19 mouse cellular contexts compared by ENCODE assay signal in the genomic region with DNA sequence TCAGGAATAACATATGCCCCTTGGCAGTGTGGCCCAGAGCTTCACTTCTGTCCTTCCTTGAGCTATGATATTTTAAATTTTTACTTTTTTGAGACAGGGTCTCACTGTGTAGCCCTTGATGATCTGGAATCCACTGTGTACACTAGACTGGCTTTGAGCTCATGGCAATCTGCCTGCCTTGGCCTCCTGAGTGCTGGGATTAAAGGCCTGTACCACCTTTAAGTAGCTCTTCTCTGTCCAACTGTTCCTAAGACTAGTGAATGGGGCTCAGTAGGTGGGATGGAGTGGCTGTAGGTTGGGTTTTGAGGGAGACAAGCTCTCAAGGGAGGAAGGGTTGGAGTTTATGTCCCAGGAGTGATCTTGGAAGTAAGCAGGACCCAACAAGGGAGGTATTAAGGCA. TPM values are rescaled to one million over a fixed set of nuclear protein-coding genes. Genes with fewer than 3 reads are reported as not detected.
"Had no signal": no experiment of that assay in that cellular context is flagged by ENCODE, and none has a peak within 500 bp of the region (broad histone marks: within the 10 kb centered on the region; RNA-seq: fewer than 3 reads in every experiment).

No protein-coding gene starts in this region.

- H3K27me3 ChIP-seq: midbrain, embryonic 12.5 days; neural tube, embryonic 13.5 days; neural tube, embryonic 15.5 days had no signal

- H3K4me2 ChIP-seq: lung, embryonic 14.5 days; midbrain, embryonic 12.5 days; neural tube, embryonic 13.5 days; neural tube, embryonic 15.5 days had no signal

- H3K9me3 ChIP-seq: midbrain, embryonic 10.5 days; midbrain, embryonic 12.5 days; neural tube, embryonic 13.5 days; neural tube, embryonic 15.5 days had no signal

- H3K9ac ChIP-seq: lung, embryonic 14.5 days; midbrain, embryonic 12.5 days; neural tube, embryonic 13.5 days; neural tube, embryonic 15.5 days had no signal

- H3K4me3 ChIP-seq: midbrain, embryonic 10.5 days; midbrain, embryonic 12.5 days; myocyte; neural tube, embryonic 13.5 days; neural tube, embryonic 15.5 days had no signal

- H3K27ac ChIP-seq: midbrain, embryonic 10.5 days; midbrain, embryonic 12.5 days; neural tube, embryonic 13.5 days; neural tube, embryonic 15.5 days had no signal

- DNase-seq: lung, adult 18-20 months; lung, embryonic 14.5 days; lung, postnatal 10 days; midbrain, embryonic 14.5 days; retina, postnatal 1 day; right cerebral cortex, adult 18-20 months; right cerebral cortex, postnatal 25 days; right cerebral cortex, postnatal 4 days; spleen, adult 18-20 months; thymus, adult 18-20 months; thymus, postnatal 14 days; thymus, postnatal 36 days had no signal

- H3K4me1 ChIP-seq: midbrain, embryonic 12.5 days had no signal

RNA-seq across cellular contexts. Expression of a gene that starts 43.0 kb away (rescaled TPM):
- total RNA-seq: megakaryocyte-erythroid progenitor cell, adult 5-6 weeks had no signal
- polyA plus RNA-seq: thymus, postnatal 0 days had no signal
